Mouse (Mus musculus) adrenal gland, postnatal 25 days (tissue): ENCODE measurements at regions not wholly inside any gene's neighbourhood (a gene's known extent, or its start where the extent isn't known, plus 50 kb on each side); places are given as distances from the start of the nearest gene placed in this dataset.
A peak's percentile ranks its signal among the peaks of the same experiment; 100 is the strongest.

Experiments used
- DNase-seq: peaks from one replicate; pipeline ENCODE4 v3.0.0; 2021; ENCODE audit warnings: mixed read lengths

DNA sequence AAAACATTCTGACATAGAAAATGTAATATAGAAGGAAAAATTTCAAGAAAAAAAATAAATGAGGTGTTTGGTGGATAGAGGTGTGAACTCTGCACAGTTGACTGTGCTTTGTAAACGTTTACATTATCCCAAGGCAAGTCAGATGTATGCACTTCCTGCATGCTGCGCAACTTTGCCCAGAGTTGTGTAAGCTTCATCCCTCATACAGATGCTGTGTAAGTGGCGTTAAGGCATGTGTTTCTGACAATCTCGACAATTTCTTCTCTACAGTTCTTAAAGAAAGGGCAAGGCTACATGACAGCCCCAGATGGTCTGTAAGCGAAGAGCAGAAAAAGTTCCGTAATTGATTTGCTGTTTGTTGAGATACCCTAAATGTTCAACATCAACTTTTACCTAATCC lies 476.6 kb upstream of the Pitx2 start:
- DNase-seq: no peak

DNA sequence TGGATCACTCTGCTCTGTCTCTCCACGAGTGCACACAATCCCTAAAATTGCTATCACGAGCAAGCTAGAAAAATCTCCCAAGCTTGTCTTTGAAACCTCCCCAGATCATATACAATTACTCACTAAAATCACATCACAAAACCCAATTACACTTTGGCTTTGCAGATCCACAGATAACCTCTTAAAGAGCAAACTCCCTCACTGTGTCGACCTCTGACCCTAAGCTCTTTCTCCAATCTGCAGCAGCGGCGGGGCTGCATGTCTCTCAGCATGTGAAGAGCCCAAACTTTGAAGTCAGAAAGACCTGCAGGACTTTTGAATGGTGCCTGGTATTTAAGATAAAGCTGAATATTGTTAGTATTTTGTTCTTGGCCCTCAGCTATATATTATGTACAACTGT lies 479.4 kb upstream of the Pitx2 start:
- no peak for DNase-seq

DNA sequence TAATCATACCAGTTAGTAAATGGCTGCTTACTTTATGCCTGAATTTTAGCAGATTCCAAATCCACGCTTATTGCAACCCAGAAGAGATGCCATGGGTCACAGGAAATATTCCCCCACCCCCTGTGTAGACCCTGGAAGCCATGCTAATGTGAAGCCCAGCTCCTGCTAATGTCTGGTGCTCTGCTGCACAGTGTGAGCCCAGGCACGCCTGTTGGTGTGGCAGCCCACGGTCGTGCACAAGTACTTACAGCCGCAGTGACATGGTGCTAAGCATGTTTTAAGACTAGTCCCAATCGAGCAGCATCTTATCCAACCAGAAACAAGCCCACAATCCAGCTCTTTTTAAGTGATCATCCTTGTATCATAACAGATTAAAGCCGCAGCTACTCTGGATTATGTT lies 480.5 kb upstream of the Pitx2 start:
- no peak for DNase-seq

DNA sequence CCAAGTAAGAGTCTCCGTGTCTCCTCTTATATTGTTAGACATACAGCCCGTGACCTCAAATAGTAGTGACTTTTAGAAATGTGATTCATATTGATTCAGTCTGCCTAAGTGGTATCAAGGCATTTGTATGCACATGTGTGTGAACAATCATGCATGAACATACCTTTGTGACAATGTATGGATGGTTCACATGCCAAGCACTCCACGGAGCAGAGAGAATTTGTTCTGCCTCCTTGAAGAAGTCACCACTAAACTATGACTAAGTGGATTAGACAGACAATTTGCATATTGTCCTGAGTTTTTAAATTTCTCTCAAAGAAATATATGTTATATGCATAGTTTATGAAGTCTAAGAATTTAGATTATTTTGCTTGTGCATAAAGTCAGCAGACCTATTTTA lies 492.4 kb upstream of the Pitx2 start:
- no peak for DNase-seq

DNA sequence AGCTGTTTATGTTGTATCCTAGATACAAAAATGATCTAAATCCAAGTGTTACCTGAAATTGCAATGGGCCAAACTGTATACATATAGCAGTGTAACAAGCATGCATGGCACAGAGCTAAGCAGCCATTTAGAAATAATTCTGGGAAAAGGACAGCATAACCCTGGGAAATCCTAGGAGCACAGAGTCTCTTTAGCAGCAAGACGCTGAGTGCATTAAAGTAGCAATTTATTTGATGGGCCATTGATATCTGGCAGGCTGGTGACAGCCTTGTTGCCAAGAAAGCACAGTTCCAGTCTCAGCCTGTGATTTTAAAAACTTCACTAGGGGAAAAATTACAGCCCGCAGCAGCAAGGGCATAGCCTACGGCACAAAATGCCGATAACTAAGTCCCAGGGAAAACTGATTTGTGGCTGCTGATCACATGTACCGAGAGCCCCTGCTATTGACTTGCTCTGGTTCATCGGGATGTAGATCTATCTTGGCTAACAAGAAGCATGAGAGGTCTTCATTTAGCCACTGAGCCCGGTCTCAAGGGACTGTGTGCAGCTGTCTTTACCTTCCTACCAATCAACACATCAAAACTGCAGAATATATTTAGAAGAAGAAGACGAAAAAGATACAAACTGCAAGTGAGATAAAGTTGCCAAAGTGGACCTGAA lies 531.1 kb upstream of the Pitx2 start:
- no peak for DNase-seq

DNA sequence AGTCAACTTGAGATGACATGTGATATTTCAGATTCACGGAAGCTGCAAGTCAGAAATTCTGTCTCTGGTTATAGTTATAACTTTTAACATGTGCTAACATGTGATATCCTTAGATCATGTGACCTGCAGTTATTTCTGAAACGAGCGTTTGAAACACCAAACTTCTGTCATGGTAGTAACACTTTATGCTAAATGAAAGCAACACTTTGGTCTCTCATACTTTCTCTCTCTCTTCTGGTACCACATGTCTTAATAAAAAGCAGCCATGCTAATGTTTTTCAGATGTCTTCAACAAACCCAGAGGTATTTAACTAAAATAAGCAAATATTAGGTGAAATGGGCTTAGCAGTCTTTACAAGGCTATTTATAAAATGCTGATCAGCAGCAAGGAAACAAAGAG lies 534.5 kb upstream of the Pitx2 start:
- no peak for DNase-seq

DNA sequence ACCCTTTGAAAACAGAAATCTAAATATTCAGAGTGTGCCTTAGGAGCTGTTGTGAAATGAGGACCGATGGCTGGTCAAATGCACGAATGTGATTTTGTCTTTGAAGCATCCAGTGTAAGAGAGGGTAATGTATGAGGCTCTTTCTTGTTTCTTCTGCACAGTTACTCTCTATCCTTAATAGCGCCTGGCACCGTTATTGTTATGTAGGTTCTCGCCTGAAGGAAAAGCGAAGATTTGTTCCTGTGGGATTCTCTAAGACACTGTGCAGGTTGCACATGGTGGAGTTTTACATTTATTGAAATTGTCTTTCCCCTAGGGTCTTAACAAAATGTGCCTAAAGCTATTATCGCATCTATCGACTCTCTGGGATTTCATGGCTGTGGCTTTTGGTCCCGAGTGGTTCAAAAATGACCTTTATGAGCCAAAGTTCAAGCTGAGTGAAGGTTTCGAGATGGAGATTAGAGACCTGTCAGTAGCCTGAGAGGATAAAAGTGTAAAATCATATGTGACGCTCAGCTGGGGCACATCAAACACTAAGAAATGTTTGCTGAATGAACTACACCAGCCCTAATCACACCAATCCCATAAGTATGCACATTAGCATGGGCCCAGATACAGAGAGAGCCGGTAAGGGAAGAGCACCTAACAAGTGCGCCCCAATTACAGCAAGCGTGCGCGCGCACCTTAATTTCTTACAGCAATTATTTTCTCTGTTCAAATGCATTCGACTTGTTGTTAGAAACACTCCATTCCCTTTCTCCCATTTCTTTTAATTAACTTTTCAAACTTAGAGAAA lies 562.5 kb upstream of the Pitx2 start:
- no peak for DNase-seq

DNA sequence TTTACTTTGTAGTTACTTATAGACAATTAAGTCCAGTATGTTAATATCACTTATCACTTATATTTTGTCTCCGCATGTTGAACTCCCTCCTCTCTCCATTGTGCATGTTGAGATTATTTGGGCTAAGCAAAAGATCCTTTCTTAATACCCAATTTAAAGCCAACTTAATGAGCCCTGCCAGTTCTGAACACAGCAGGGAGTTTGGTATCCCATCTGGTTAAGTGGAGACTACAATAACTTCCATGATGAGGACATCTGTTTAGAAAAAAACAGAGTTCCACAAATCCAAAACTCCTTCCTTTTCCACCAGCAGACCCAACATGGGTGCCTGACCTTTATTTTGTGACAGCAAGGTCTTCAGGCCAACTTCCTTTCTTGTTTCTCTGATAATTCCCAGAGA lies 572.0 kb upstream of the Pitx2 start:
- DNase-seq: no peak

DNA sequence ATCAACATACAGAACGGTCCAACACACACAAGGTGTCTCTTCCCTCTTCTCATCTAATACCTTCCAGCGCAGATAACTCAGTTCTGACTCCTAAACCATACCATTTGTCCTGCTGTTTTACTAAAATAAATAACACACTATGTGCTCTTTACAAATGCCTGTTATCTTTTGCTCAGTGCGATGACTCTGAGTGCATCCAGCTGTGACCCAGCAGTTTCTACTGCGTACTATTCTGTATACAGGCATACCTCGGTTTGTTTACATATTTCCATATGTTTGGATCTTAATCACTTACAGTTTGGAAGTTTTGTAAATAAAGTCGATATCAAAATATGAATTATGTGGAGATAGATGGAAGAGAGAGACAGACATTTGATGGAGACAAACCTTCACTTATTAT lies 583.0 kb upstream of the Pitx2 start:
- no peak for DNase-seq

DNA sequence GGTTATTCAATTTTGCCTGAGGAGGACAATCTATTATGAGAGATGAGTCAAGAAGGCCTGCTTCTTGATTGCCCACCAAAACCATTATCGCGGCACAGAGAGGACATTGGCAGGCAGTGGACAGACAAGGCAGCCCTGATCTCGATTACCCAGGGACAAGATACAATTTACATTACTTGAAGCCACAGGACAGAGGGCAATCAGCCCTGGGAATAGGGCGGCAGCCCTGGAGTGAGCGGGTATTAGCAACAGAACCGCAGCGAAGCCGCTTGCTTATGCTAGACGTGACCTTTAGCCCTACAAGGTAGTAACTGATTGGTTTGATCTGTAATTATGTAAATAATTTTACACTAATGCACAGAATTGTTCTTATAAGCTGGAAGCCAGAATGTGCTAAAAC lies 586.0 kb upstream of the Pitx2 start:
- no peak for DNase-seq

DNA sequence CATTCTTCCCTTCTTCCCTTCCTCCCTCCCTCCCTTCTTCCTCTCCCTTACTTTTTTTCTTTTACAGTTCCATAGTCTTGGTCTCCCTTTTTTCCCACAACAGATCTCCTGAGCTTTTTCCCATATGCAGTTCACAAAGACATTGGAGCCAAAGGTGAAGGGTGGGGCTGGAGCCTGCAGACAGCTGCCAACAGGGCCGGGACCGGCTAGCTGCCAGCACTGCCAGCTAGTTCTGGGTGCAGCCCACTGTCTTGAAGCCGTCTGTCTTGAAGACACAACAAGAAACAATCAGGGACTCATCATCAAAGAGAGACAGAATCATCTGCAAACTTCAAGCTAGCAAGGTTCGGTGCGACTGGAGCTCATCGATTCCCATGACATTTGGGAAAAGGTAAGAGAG lies 588.9 kb upstream of the Pitx2 start:
- DNase-seq: no peak

DNA sequence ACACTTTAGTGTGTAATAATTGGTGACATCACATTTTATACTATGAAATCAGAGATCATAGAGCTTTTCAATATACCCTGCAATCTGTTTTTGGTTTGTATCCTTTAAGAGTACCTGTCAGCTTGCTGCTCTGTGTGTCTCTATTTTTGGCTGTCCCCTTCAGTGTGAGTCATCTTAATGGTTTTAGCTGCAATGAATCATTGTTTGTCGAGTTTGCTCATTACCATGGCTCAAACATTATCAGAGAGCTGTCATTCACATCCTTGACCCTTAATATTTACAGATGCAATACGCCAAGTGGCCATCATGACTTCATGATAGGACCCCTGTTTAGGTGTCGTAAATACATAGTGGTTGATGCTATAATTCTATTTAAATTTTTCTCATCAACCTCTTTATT lies 591.0 kb upstream of the Pitx2 start:
- no peak for DNase-seq

DNA sequence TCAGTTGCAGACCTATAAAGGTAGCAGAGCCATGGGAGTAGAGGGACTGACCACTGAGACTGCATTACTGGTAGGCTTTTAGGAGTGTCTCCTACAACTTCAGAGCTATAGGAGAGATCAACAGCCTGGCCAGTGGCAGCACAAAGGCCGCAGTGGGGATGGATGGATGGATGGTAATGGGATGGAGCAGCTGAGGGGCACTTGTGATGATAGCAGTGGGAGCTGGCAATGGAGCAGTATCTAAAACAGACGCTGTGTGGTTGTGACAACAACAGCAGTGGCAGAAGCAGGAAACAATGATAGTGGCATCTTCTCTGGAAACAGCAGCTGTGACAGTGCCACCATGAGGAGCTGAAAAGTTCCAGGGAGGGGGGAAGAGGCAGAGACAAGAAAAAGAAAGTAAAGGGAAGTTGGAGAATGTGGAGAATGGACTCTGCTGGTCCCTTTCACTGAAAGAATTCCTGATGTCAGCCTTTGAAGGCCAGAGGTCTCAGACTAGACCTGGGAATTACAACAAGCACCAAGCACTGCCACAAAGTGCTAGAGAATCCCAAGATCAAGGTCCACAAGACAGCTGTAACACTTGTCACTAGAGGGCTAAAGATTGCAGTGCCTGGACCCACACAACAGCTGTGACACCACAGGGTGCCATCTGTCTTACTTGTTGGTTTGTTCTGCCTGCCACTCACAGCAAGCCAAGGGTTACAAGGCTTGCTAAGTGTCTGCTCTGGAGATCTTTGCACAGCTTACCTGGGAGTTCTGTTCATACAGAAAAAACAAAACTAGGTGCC lies 624.1 kb upstream of the Pitx2 start:
- DNase-seq: no peak

DNA sequence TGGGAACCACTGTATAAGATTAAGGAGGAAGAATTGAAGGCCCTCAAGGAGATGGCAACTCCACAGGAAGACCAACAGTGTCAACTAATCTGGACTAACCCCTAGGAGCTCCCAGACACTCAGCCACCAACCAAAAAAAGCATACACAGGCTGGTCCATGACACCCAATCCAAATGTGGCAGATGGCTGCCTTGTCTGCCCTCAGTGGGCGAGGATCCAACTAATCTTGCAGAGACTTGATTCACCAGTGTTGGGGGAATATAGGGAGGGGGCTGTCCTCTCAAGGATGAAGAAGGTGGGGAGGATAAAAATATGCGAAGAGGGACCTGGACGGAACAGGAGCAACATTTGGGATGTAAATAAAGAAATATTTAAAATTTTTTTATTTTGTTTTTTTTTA lies 629.1 kb upstream of the Pitx2 start:
- DNase-seq: no peak

DNA sequence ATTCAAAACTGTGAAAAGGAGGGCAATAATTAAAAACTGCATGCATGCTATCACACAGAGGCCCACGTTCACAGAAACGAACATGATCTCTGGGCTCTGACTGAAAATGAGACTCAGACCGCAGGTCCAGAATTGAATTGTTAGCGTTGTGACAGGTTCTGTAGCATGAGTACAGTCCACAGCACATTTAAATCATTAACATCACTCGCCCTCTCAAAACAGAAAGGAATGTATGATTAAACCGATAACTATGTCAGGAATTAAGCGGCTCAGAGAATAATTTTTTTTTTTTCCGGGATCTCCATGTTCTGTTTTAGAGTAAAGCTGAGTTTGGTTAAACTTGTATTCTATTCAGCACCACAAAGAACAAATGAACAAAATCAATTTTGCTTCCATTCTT lies 634.3 kb upstream of the Pitx2 start:
- no peak for DNase-seq

DNA sequence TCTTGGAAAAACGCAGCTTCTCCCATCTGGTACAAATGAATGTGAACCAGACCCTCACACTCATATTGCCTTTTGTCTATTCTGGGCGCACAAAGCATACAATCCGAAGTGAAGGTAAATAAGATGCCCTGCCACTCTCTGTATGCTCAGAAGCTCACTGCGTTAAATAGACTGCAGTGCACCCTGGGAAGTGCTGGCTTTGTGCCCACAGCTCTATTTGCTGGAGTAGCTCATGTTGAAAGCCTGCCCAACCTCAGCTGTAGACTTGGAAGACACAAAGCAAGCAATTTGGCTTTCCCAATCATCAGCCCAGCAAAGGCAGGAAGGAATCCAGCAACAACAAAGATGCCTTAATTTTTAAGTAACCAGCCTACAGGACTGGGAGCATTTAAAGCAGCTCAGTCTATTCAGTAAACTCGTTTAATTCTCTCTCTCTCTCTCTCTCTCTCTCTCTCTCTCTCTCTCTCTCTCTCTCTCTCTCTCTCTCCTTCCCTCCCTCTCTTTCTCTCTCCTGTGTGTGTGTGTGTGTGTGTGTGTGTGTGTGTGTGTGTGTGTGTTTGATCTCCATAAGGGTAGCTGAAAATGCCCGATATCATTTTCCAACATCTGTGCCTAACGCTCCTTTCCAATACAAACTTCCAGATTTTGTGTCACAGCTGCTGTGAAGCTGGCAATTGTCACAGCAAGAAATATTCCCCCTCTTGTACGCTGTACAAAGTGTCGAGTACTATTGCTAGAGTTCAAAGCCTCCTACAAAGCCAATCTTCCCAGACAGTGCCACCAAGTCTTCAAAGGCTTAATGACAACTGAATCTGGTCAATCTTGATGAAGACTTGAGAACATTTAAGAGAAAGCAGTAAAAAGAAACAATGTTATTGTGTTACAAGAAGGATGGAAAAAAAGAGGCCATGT lies 650.5 kb upstream of the Fam241a start:
- DNase-seq: peak; percentile 10

DNA sequence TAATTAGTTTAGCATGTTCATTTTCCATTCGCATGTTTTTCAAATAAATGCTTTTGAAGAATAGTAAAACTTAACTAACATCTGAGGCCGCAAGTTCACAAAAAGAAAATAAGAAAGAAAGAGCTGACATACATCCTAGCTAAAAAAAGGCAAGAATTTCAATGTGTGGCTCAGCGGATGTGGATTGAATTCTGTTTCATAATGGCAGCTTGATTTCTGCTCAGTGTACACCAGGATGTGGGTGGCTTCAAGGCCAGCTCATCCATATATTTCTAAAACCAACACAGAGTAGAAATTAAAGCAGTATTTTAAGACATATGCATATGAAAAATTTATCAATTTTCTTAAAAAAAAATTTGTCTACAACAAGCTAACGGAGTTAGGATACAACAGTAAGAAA lies 629.3 kb upstream of the Fam241a start:
- DNase-seq: no peak

DNA sequence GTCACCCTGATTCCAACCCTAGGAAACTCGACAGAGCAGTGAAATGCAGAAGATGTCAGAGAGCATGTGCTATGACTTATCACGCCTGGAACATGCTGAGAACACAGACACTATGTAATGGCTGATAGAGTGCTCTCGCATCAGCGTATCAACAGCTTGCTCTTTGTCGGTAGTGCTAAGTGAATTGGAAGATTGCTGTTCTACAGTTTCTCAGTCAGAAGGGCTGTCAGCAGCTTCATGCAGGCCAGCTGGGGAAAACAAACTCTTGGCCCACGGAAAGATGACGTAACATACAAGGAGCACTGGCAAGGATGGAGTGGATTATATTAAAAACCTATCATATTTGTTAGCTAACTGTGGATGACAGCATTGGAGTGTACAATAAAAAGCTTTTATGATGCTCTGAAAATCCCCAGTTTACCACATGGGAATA lies 624.6 kb upstream of the Fam241a start:
- no peak for DNase-seq

DNA sequence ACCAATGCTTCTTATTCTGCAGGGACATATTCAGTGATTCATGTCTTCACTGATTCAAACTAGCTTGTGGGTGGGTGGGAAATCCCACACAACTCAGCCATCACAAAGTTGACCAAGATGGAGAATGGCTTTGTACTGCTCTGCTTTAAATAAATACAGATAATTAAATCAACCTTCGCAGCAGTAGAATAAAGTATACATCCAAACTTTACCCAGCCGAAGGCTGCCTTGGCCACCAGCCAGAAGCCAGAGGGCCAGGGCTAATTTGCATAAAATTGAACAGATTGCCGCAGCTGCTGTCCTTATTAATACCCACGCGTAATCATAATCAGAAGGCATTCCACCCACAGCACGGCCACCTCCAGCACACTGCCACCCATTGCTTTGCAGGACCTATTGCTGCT lies 623.8 kb upstream of the Fam241a start:
- no peak for DNase-seq

DNA sequence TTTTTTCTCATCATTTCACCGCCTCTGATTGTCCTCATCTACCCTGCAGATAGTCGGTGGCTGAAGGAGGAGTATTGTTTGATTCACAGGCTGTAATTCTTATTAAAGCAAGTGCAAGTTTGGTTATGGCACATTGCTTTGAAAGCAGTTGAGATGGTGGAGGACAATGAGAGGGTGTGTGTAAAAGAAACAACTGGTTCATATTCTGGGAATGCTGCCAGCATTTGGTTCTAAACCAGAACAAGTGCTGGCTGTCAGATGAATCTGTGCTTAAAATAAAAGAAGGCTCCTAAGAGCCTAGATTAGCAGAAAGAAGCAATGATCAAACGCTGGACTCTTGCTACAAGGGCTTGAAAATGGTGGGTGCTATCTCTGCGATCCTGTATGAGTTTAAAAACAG lies 622.7 kb upstream of the Fam241a start:
- no peak for DNase-seq

DNA sequence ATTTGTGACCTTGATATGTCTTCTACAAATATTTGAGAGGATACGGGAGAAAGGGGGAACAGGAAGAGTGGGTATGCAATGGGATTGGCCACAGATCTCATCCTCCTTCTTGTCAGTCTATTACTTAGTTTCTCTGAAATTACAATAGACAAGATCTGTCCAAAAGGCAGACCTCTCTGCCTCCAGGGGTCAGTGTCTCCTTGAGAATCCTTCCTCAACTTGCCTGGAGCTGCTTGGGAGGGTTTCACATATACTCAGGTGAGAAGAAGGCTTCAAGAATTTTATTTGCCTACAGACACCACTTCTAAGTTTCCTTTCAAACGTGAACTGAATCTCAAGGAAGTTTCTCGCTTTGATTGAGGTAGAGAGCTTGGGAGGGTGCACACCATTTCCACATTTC lies 575.0 kb upstream of the Fam241a start:
- DNase-seq: peak; percentile 6

DNA sequence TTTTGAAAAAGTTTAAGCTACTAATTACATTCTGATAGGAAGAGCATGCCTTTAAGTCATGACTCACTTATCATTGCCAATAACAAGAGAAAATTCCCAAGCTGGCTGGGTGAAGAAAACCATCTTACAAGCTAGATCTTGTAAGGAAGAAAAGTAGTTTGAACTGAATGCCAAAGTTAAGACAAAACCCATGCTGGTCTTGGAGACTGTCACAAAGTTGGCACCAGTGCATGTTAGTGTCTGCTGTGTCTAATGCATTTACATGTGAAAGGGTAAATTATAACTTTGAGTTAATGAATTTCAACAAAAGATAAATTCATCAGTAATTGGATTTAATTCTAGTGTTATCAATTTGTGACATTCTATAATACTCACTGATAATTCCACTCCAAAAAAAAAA lies 533.6 kb upstream of the Fam241a start:
- DNase-seq: no peak
